Mouse (Mus musculus) C2C12 (cell line): ENCODE data around the gene Npm1. TPM values are rescaled to one million over a fixed set of nuclear protein-coding genes. Genes with fewer than 3 reads are reported as not detected.

Experiments
- H3K27me3 ChIP-seq: one replicate; pipeline ENCODE4 v1.6.1; 2011; ENCODE audit not compliant: control insufficient read depth, insufficient read depth, insufficient read length
- H3K36me3 ChIP-seq: one replicate; pipeline ENCODE4 v1.6.1; 2011; ENCODE audit not compliant: control insufficient read depth, insufficient read depth
- H3K4me3 ChIP-seq: one replicate; pipeline ENCODE4 v1.5.1; 2011; ENCODE audit warnings: mild to moderate bottlenecking, control low read depth; ENCODE audit not compliant: poor library complexity, insufficient read depth, severe bottlenecking
- H3K79me2 ChIP-seq: one replicate; pipeline ENCODE4 v1.6.1; 2011; ENCODE audit not compliant: control insufficient read depth, insufficient read depth
- H3K79me3 ChIP-seq: one replicate; pipeline ENCODE4 v1.6.1; 2011; ENCODE audit warnings: low read depth, control low read depth
- H3ac ChIP-seq: one replicate; pipeline ENCODE3; 2011; ENCODE audit warnings: low read depth; ENCODE audit not compliant: control insufficient read depth, insufficient read length
- CEBPB ChIP-seq: IDR thresholded peaks from one replicate; pipeline ENCODE4 v1.6.1; 2011; ENCODE audit warnings: low read depth, mild to moderate bottlenecking, control low read depth, moderate library complexity
- CTCF ChIP-seq: IDR thresholded peaks from one replicate; pipeline ENCODE4 v1.5.1; 2011; ENCODE audit not compliant: control insufficient read depth, insufficient read depth, insufficient read length
- FOSL1 ChIP-seq: IDR thresholded peaks from one replicate; pipeline ENCODE4 v1.8.0; 2011; ENCODE audit warnings: mild to moderate bottlenecking, low read length; ENCODE audit not compliant: poor library complexity, insufficient read depth, severe bottlenecking
- MAX ChIP-seq: IDR thresholded peaks from one replicate; pipeline ENCODE4 v1.6.1; 2011; ENCODE audit warnings: mild to moderate bottlenecking, control low read depth
- MYOD1 ChIP-seq: IDR thresholded peaks from one replicate; pipeline ENCODE4 v1.6.1; 2011; ENCODE audit warnings: low read depth; ENCODE audit not compliant: control insufficient read depth, insufficient read length
- MYOG ChIP-seq: IDR thresholded peaks from one replicate; pipeline ENCODE4 v1.6.1; 2011; ENCODE audit not compliant: control insufficient read depth, insufficient read length; ENCODE audit errors: extremely low read depth
- USF1 ChIP-seq: IDR thresholded peaks from one replicate; pipeline ENCODE4 v1.6.1; 2011; ENCODE audit warnings: low read depth, mild to moderate bottlenecking, control low read depth, moderate library complexity
- polyA plus RNA-seq: library from polyadenylated mRNA; unstranded; fragments of >200 nt; fragmentation: generic; extraction: Trizol; gene quantifications from one replicate; pipeline ENCODE4 v1.2.1, GENCODE M21; 2012; ENCODE audit warnings: missing spikeins

Npm1 gene
- polyA plus RNA-seq, 1 experiment = 702 TPM

- Histone ChIP-seq H3K27me3 (no peaks in the 10 kb centered on the region), H3K4me3 (no peak overlapping the region), H3ac (no peak overlapping the region), H3K36me3 (no peaks in the 10 kb centered on the region), H3K79me3 (no peaks in the 10 kb centered on the region), H3K79me2 (no peaks in the 10 kb centered on the region)
- no peak for TF ChIP-seq FOSL1
- TF ChIP-seq CTCF = no peak
- no peak for TF ChIP-seq MYOG
- no peak for TF ChIP-seq MYOD1
- TF ChIP-seq USF1 = no peak
- TF ChIP-seq CEBPB = no peak
- TF ChIP-seq MAX = no peak
Measured at GRCm38 (mm10) chr11:33139458-33140110, 23.4 kb downstream of the Npm1 start.

- H3K4me3 ChIP-seq = no peak overlapping the region
- H3K36me3 ChIP-seq = no peaks in the 10 kb centered on the region
- no peaks in the 10 kb centered on the region for H3K79me2 ChIP-seq
- no peaks in the 10 kb centered on the region for H3K79me3 ChIP-seq
- no peaks in the 10 kb centered on the region for H3K27me3 ChIP-seq
- no peak overlapping the region for H3ac ChIP-seq
- TF ChIP-seq USF1 (no peak), CTCF (no peak), MAX (no peak), MYOG (no peak), CEBPB (no peak), FOSL1 (no peak), MYOD1 (no peak)
Measured at GRCm38 (mm10) chr11:33138686-33139085, 24.3 kb downstream of the Npm1 start.

- Histone ChIP-seq H3K4me3 (no peak overlapping the region), H3ac (no peak overlapping the region), H3K79me2 (no peaks in the 10 kb centered on the region), H3K36me3 (no peaks in the 10 kb centered on the region), H3K79me3 (no peaks in the 10 kb centered on the region), H3K27me3 (no peaks in the 10 kb centered on the region)
- no peak for TF ChIP-seq MYOG
- no peak for TF ChIP-seq CEBPB
- no peak for TF ChIP-seq USF1
- no peak for TF ChIP-seq MAX
- TF ChIP-seq FOSL1 = no peak
- TF ChIP-seq CTCF = no peak
- no peak for TF ChIP-seq MYOD1
Measured at GRCm38 (mm10) chr11:33134391-33134986, 28.5 kb downstream of the Npm1 start.

GRCm38 (mm10) chr11:33132619-33133338, 30.2 kb downstream of the Npm1 start:
- TF ChIP-seq MAX (no peak), MYOD1 (no peak), USF1 (no peak), MYOG (no peak), FOSL1 (no peak), CEBPB (no peak), CTCF (no peak)
- H3K79me2 ChIP-seq = no peaks in the 10 kb centered on the region
- no peaks in the 10 kb centered on the region for H3K36me3 ChIP-seq
- H3K79me3 ChIP-seq = no peaks in the 10 kb centered on the region
- no peak overlapping the region for H3ac ChIP-seq
- no peak overlapping the region for H3K4me3 ChIP-seq
- no peaks in the 10 kb centered on the region for H3K27me3 ChIP-seq

DNA sequence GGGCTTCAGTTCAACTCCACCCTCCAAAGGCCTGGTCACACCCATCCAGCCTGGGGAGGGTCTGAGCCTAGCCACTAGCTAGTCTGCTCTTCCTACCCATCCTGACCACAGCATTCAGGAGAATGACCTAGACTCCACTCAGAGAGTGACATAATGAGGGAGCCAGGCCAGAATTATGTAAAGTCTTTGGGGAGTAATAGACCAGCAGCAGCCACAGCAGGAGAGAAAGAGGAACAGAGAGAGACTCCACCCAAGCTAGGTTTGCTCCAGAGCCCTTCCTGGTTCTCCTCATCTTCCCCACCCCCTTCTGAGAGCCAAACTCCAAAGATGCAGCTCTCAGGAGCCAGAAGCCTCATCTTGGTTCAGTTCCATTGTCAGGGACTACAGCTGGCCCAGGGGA, 35.9 kb downstream of the Npm1 start:
- H3ac ChIP-seq = no peak overlapping the region
- TF ChIP-seq MYOD1 (no peak), USF1 (no peak), MYOG (no peak), CTCF (no peak), FOSL1 (no peak), MAX (no peak), CEBPB (no peak)
- H3K4me3 ChIP-seq = no peak overlapping the region
- H3K79me3 ChIP-seq = no peaks in the 10 kb centered on the region
- no peaks in the 10 kb centered on the region for H3K27me3 ChIP-seq
- no peaks in the 10 kb centered on the region for H3K36me3 ChIP-seq
- no peaks in the 10 kb centered on the region for H3K79me2 ChIP-seq
